Mouse (Mus musculus): ENCODE measurements at regions not wholly inside any gene's neighbourhood (a gene's known extent, or its start where the extent isn't known, plus 50 kb on each side); places are given as distances from the start of the nearest gene placed in this dataset.
"Not testable (repeated sequence)": the region's sequence is repeated elsewhere in the genome, so short reads cannot be mapped to it uniquely, and the experiment has no call there.

DNA sequence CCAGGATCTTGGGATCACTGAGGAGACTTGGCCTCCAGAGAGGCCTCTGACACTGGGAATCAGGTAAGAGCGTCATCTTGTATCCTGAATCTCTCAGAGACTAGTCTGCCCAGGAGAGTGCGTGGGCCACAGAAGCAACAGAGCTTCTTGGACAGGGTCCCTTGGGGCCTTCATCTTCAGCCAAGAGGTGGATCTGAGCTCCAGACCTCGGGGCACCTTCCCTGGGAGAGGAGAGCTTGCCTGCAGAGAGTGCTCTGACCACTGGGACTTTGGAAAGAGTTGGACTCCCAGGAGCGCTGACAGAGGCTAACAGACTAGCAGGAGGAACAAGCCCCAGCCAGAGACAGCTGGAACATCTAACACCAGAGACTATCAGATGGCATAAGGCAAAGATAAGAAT is 73.9 kb upstream of the Gm15319 start:
- peak; percentile 35 to 54 for DNase-seq (ENCODE audit: low spot score in 2 of 2)

DNA sequence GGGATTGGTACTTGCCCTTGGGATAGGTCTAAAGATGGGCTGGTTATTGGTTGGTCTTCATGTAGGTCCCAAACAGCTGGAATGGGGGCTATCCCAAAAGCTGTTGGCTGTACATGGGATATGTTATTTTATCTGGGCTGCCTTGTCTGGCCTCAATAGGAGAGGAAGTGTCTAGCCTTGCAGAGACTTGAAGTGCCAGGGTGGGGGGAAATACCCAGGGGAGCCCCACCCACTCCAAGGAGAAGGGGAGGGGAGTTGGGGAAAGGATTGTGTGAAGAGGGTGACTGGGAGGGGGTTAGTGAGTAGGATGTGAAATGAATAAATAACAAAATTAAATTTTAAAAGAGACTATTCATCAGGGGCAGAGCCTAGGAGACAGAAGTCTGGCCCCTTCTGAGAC is 70.2 kb upstream of the Gm15319 start:
- not testable (repeated sequence) for DNase-seq (ENCODE audit: low spot score in 2 of 2)

DNA sequence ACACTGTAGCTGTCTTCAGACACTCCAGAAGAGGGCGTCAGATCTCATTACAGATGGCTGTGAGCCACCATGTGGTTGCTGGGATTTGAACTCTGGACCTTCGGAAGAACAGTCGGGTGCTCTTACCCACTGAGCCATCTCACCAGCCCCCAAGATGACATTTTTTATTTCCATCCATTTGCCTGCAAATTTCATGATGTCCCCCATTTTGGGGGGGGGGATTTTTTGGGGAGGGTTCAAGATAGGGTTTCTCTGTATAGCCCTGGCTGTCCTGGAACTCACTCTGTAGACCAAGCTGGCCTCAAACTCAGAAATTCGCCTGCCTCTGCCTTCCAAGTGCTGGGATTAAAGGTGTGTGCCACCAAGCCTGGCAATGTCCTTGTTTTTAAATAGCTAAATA is 66.5 kb upstream of the Gm15319 start:
- not testable (repeated sequence) for DNase-seq (ENCODE audit: low spot score in 2 of 2)

DNA sequence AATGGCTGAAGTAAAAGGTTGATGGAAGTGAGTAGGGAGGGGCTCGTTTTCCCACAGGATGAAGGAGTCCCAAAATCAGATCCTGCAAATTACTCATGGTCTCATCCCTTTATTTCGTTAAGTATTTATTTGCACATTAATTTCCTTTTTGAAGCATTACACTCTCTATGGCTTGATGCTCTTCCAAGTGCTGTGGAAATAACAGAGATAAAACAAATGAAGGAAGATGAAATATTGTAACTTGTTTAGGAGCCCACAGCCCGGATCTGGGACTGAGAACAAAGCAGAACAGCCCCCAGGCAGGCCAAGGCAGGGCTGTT is 61.9 kb upstream of the Gm15319 start:
- not testable (repeated sequence) for DNase-seq (ENCODE audit: low spot score in 2 of 2)

DNA sequence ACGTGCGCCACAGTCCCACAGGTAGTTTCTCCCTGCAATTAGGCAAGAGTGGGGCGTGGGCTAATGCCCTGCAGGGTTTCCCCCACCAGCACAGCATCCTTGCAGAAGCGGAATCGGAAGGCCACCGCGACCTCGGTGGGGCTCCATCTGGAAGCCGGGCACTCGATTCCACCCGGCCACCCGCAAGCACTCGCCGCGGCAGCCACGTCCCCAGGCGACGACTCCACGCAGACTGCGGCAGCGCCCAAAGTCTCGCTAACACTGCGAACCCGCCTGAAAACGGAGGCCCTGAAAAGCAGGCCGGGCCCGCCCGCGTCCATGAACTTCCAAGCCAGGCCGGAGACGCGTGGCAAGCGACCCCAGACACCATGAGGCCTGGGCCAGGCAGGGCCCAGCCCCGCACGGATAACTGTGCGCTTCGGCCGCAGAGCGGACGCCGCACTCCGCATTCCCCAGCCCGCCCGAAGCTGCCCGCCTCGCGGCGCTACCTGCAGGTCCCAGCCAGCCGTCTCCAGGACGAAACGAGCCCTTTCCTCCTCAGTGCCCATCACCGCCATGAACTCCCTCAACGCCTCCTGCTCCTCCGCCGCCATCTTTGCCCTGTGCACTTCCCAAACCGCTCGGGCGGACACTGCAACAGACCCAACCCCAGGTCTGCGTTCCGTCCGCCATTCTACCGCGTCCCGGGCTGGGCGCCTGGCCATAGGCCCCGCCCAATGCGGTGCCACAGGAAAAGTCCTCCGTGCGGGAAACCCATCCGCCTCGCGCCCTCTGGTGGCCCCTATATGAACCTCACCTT is 61.3 kb upstream of the Gm15319 start:
- peak; percentile 100 for DNase-seq (ENCODE audit: low spot score in 2 of 2)

DNA sequence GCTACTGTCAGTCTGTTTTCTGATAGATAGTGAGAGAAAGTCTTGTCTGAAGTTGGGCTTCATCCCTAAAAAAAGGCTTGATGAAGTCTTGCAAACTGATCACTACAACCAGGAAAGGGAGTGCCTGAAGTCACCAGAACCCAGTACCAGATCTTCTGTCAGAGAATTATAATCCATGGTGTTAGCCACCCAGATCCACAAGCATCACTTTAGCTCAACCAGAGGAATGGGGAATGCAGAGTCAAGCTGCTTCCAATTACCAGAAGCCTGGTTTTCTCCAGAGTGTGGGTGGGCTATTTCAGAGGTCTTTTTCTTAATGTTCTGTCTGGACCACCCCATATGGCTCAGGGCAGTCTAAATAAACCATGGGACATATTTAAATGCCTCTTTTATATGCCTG is 57.8 kb upstream of the Gm15319 start:
- DNase-seq (ENCODE audit: low spot score in 2 of 2), result not testable (repeated sequence)
